Mouse (Mus musculus): Measurements from ENCODE around the gene Ppfia1. TPM values are rescaled to one million over a fixed set of nuclear protein-coding genes. Genes with fewer than 3 reads are reported as not detected.

Ppfia1 gene
- polyA plus RNA-seq, 2 experiments from 2014 or later = 28.3 to 31.6 TPM

- ATAC-seq = no peak
Observed at GRCm38 (mm10) chr7:144549904-144550566, 3.5 kb downstream of the Ppfia1 start.

- no peak for ATAC-seq
Observed at GRCm38 (mm10) chr7:144545231-144545630, 8.3 kb downstream of the Ppfia1 start.

GRCm38 (mm10) chr7:144541351-144541750, 12.2 kb downstream of the Ppfia1 start:
- no peak for ATAC-seq

GRCm38 (mm10) chr7:144539146-144539545, 14.4 kb downstream of the Ppfia1 start:
- ATAC-seq = no peak

GRCm38 (mm10) chr7:144538030-144538644, 15.4 kb downstream of the Ppfia1 start:
- no peak for ATAC-seq

- ATAC-seq = no peak
Observed at GRCm38 (mm10) chr7:144536367-144536766, 17.2 kb downstream of the Ppfia1 start.

- no peak for ATAC-seq
Observed at GRCm38 (mm10) chr7:144534773-144535172, 18.8 kb downstream of the Ppfia1 start.

GRCm38 (mm10) chr7:144531585-144532378, 21.7 kb downstream of the Ppfia1 start:
- no peak for ATAC-seq

GRCm38 (mm10) chr7:144529851-144530250, 23.7 kb downstream of the Ppfia1 start:
- ATAC-seq = no peak

GRCm38 (mm10) chr7:144527723-144528221, 25.8 kb downstream of the Ppfia1 start:
- no peak for ATAC-seq

GRCm38 (mm10) chr7:144526649-144527048, 26.9 kb downstream of the Ppfia1 start:
- no peak for ATAC-seq

GRCm38 (mm10) chr7:144524427-144525191, 28.9 kb downstream of the Ppfia1 start:
- ATAC-seq = no peak

- no peak for ATAC-seq
Observed at GRCm38 (mm10) chr7:144523415-144523814, 30.1 kb downstream of the Ppfia1 start.

GRCm38 (mm10) chr7:144521927-144522326, 31.6 kb downstream of the Ppfia1 start:
- no peak for ATAC-seq

GRCm38 (mm10) chr7:144519852-144520251, 33.7 kb downstream of the Ppfia1 start:
- no peak for ATAC-seq

- ATAC-seq = no peak
Observed at GRCm38 (mm10) chr7:144516711-144517110, 36.8 kb downstream of the Ppfia1 start.

GRCm38 (mm10) chr7:144509090-144509489, 44.4 kb downstream of the Ppfia1 start:
- no peak for ATAC-seq

- ATAC-seq = no peak
Observed at GRCm38 (mm10) chr7:144506807-144507206, 46.7 kb downstream of the Ppfia1 start.

GRCm38 (mm10) chr7:144503959-144504358, 49.6 kb downstream of the Ppfia1 start:
- ATAC-seq = no peak

- no peak for ATAC-seq
Observed at GRCm38 (mm10) chr7:144492931-144493330, 60.6 kb downstream of the Ppfia1 start.

- no peak for ATAC-seq
Observed at GRCm38 (mm10) chr7:144490201-144490873, 63.2 kb downstream of the Ppfia1 start.

Data from CD4-positive, CD25-positive, alpha-beta regulatory T cell, adult 4 months (primary cell).